Mouse (Mus musculus) right cerebral cortex, postnatal 10 days (tissue): ENCODE measurements around the gene Rhobtb3.
A peak's percentile ranks its signal among the peaks of the same experiment; 100 is the strongest.
"Not testable (repeated sequence)": the region's sequence is repeated elsewhere in the genome, so short reads cannot be mapped to it uniquely, and the experiment has no call there.

Source experiments
- DNase-seq, 2 experiments: peaks; one replicate each; pipeline ENCODE4 v3.0.0; 2021; ENCODE audit warnings: low spot score in 2 of 2

The Rhobtb3 gene

DNA sequence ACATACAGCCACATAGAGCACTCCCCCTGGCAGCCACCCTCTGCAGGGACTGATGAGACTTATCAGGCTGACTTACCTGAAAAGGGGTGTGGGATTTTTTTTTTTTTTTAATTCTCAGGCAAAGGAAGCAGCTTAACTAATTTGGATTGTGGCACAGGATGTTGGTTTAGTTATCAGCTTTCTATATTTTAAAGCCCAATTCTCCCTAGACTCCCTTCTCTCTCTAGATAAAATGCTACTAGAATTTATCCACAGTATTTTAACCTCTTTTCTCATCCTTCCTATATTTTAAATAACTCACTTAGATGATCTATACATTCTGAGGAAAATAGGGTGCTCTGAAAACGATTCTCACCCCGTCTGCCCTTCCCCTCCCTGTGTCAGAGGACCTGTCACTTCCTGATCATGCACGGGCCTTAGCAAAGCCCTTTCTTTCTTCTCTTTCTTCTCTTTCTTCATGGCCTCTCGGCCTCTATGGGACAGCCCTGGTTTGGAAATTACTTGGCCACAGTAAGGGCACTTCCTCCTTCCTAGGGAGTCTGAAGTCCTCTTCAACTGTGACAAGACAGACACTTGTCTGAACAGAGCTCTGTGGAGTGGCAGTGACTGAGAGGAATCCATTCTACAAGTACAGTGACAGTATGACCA, 98.1 kb downstream of the Rhobtb3 start:
- no peak for DNase-seq

DNA sequence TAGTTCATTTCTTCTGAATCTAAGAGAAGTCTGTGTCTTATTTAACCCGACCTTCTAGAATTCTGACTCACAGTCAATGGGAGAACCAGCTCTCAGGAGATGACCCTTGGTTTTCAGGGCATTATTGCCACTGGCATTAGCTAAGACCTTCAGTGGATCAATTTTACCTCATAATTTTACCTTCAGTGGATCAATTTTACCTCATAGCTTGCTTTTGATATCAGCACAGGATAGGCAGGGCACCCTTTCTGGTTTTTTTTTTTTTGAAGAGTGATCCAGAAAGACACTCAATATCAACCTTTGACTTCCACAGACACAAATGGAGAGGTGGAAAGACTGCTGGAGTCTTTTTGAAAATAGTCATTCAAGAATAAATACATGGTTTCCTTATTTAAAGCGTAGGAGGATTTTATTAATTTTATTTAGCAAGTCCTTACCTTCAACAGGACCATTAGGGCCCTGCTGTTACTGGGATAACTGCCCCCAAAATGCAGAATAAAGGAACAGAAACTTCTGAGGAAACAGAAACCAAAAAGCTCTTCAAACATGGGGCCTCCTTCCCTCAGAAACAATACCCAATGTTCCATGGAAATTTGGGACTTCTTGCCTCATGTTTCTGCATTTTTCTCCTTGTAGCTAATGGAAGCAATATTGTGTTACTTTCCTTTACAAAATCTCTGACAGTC, 98.7 kb downstream of the Rhobtb3 start:
- no peak for DNase-seq

DNA sequence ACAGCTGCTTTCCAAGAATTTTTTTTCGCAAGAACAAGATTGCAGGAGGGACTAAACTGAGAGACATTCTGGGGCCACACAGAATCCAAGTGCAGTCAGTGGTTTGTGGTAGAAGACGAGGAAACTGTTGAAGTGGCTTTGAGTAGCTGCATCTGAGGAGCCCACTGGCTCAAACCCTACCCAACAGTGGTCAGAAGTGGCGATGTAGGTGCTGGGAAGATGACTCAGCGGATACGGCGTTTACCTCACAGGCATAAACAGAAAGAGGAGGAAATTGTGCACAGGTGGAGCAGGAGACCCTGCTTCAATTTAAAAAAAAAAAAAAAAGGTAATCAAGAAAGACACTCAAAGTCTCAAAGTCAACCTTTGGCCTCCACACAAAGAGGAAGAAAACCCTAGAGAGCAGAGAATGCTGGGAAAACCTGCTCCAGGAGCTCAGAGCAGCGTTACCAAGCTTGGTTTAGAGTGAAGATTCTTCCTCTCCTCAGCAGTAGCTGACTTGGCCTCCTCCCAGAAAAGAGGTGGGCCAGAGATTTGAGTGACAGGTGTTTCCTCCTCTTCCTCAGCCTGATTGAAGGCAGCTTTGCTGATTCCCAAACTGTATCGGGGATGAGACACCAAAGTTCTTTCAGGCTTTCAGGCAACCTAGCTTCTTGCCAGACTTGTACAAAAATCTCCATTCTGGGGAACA, 99.6 kb downstream of the Rhobtb3 start:
- DNase-seq, result no peak

DNA sequence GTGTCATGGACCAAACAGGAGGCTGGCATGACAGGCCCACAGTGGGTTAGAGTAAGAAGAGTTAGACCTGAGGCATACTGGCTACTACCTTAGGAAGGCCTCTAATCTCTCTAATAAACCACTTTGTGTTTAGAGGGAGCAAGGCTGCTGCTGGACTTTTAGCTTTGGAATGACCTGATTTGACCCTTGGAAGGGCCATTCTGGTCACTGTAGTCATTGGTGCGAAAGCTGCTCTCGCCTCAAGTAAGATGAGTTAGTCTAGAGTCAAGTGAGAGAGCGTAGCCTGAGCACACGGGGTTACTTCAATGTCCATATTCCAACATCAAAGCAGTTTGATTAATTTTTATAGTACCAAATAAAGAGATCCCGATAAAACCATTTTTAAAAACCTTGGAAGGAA, 100.4 kb downstream of the Rhobtb3 start:
- DNase-seq, result no peak

DNA sequence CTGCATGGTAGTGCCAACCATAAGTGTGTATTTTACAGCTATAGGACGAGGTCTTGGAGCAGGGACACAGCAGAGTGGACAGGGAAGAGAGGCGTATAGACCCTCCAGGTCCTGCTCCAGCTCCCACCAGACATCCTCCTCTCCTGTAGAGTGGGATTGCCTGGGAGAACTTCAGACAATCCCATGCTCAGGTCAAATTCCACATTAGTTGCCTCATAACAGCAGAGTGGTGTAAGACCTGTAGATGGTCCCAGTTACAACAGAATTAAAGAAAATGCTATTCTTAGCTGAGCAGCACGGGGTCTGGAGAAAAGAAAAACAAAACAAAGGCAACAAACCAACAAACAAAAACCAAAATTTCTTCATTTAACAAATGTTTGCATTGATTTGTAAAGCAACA, 101.8 kb downstream of the Rhobtb3 start:
- DNase-seq, result no peak

DNA sequence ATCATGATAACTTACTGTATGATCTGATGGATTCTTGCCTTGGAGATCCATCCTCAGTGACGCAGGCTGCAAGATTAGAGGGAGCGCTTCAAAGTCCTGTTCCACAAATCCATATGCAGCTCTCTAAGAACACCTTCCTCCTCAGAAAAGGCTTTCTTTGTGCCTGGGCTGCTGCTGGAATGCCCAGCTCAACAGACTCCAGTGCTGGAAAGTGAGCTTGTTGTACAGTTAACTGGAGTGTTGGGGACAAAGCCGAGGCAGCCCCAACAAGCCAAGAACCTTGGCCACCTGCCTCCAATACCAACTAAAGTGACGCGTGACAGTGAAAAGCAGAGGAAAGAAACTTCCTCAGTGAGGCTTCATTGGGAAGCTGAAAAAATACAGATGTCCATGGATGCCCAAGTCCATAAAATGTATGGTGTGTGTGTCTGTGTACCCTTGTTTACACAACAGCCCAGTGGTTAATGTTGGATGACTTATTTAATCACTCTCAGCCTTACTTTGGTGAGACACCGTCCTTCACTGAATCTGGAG, 102.9 kb downstream of the Rhobtb3 start:
- peak; percentile 50 to 53 for DNase-seq

DNA sequence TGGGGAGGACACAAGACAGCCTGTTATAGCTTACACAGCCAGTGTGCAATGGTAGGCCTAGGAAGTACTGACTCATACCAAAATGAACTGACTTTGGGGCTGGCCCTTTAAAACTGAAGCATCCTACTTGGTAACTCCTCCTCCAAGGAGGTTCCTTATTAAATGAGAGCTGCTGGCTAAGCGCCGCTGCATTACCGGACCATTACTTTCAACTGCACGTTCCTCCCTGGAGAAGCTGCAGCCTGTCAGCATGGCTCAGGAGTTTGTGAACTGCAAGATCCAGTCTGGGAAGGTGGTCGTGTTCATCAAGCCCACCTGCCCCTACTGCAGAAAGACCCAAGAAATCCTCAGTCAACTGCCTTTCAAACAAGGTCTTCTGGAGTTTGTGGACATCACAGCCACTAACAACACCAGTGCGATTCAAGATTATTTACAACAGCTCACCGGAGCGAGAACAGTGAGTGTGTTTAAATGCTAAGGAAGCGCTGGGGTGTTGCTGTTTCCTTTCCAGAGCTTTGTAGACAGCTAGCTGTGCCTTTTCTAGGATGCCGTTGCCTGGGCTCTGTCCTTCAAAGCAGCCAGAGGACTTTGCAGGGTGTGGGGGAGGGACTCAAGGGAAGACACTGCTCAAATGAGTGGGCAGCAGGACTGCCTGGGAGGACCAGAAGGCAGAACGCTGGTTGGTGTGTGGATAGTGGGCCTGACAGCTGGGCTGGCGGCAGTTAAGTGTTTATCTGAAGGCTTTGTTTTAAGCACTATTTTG, 103.8 kb downstream of the Rhobtb3 start, which contains the start of gene Glrx:
TSS of gene Glrx (plus strand) at position 150 of the 763 bp plus-strand sequence.
- DNase-seq, result peak; percentile 85 to 88

DNA sequence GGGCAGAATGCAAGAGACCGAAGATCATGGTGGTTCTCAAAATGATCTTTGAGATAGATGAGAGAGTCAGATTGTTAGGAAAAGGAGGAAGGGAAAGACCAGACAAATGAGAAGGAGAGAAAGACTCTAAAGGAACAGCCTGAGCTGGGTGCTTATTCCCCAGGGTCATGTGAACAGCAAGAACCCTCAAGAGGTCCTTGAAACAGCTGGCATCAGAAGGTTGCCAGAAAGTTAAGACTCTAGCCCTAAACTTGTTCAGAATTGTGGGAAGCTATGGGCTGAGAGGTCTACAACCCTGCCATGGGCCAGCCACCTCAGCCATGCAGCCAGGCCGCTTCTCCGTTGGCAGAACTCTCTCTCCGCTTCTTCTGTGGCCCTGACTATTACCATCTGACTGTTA, 105.2 kb downstream of the Rhobtb3 start:
- DNase-seq, result no peak

DNA sequence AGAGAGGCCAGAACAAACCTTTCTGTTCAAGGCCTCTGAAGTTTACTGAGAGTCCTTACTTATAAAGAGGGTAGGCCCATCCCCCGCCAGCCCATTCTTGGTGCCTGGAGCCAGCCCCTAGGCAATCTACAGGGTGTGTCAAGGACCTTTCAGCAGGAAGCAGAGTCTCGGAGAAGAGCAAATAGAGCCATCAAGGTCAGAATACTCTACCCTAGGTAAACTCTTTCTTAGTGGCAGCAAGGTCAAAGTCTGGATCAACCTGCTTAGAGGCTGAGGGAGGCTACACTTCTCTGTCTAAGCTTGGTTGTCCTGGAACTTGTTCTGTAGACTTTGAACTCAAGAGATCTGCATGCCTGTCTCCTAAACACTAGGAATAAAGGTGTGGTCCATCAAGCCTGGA, 108.3 kb downstream of the Rhobtb3 start:
- no peak for DNase-seq

DNA sequence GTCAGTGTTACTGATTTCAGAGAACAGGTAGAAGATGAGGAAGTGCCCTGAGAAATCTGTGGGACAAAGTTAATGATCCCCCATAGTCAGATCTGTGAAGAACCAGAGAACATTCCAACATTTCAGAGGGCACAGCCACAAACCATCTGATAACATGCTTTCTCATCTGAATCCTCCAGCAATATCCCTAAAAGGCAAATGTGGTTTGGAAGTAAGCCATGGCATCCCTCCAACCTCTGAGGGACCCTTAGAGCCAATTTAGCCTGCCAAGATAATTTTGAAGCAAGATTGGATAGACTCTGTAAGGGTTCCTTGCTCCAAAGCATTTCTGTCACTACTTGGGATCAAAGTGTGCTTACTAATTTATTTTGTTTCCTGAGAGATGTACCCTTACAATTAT, 110.2 kb downstream of the Rhobtb3 start:
- DNase-seq, result peak; percentile 50 to 55

DNA sequence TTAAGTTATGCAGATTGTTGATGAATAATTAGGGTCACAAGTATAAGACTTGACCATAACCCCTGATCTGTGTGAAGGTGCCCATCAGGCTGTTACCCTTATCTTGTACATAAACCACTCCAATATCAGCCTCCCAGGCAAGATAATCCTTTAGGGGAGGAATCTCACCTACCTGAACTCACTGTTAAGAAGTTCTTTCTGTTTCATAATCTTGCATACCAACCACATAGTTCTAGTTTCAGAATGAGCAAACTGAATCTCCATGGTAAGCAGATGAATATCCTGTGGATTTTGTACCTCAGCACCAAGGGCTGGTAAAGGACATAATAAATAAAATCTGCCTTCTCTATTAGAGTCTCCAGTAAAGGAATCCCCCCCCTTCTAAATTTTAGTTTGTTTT, 111.0 kb downstream of the Rhobtb3 start:
- no peak for DNase-seq

DNA sequence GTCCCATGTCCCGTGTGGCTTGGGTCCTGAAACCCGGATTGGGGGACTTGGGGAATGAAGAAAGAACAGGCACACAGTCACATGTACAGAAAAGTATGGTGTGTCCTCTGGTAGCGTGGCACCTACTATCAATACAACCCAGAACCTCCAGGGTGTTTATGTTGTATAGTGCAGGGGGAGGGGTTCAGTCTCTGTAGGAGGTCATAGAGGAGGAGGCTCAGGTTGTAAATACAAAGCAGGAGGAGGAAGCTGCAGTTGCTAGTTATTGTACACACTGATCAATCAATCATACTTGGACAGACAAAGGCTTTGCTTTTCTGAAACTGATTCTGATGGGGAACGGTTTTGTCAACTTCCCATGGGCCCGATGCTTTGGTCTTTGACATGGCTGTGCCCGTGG, 112.0 kb downstream of the Rhobtb3 start:
- DNase-seq, result no peak

DNA sequence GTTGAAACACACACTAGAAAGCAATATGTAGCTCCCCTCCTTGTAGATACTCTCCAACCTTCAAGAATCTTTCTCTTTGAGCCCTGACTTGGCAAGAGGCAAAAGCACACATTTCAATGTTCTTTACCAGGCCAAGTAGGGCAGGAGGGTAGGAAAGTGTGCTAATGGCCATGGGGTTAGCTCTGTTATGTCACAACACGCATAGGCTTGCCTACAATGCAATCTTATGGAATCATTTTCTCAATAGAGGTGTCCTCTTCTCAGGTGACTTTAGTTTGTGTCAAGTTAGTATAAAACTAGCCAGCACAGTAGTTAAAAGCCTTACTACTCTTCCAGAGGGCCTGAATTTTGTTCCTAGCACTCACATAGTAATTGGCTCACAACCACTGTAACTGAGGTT, 113.0 kb downstream of the Rhobtb3 start:
- DNase-seq, result no peak

DNA sequence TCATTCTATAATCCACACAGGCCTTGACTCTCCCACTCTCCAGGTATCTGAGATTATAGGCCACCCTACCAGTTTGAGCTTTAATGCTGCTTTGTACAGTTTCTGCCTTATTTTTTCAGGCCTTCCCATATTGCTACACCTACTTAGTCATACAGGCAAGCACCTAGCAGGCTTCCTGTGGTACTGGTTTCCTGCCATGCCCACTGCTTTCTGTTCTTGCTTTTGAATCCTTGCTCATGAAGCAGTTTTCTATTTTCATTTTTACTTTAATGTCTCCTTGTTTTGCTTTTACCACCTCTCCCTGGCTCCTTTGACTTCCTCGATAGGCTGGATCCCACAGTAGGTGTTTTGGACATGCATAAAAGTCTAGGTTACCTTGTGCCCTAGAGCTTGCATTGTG, 118.3 kb downstream of the Rhobtb3 start:
- DNase-seq, result no peak

DNA sequence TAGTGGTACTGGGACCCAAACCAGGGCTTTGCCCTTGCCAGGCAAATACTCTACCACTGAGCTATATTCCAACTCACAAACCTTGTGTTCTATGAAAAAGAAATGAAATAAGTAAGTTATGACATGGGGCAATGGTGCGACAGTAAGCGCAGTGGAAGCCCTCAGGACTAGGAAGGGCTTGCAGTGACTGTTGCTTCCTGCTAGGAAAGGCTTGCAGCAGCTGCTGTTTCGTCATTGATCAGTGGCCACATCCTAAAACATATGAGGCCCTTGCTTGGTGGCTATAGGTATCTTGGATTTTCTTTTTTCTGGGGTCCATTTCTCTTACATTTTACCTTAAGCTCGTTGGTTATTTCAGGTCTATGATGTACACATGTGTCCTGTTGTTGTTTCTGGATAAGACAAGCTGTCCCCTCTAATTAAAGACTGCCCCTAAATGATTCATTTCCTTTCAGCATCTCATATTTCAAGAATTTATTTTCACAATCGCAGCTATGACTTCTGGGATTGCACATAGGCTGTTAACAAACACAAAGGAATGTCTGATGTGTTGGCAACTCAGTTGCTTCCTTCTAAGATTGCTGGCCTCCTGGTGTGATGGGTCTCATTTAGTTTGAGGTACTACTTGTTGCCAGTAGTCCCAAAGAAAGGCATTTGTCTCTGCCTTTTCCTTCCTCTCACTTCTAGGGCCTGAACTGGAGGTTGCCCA, 119.0 kb downstream of the Rhobtb3 start:
- no peak for DNase-seq

DNA sequence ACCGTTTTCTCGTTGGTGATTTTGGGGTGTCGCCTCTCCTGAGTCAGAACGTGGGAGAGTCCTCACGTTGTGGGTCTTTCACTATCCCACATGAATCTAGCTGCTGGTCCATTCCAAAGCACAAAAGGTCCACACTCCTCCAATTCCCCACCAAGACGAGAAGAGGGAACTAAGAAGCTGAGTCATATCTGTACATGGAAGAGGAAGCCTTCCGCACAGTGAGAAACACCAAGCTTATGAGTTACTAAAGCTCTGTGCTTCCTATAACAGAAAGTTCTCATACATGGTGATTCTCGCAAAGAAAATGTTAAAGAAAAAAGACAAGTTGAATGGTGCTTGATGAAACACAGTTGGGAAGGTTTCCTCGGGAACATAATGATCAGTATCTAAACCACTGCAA, 120.5 kb downstream of the Rhobtb3 start:
- no peak for DNase-seq

DNA sequence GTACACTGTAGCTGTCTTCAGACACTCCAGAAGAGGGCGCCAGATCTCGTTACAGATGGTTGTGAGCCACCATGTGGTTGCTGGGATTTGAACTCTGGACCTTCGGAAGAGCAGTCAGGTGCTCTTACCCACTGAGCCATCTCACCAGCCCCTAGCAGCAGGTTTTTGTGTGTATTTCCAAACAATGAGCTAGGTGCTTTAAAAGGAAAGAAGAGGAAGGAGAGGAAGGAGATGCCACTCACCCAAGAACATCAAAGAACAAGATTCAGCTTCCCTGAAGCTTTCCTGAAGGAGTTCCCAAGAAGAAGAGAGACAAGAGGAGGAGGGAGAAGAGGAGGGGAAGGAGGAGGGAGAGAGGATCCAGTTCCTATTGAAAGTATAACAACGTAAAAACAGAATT, 121.4 kb downstream of the Rhobtb3 start:
- DNase-seq, result not testable (repeated sequence)

DNA sequence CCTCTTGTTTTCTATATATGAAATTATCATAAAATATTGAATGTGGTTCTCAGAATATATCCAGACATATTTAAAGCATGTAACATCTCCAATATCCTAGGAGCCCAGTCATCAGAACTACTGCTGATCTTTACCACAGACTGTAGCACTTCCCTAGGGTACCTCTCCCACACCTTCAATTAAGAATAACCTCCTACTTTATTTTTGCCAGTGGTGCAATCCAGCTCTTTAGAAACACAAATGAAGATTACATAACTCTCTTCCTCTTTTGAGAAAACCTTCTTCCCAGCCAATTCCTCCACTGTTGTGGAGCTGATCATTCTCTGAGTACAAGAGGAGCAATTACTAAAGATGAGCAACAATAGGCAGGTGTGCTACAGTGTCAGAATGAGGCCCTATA, 123.8 kb downstream of the Rhobtb3 start:
- DNase-seq, result no peak
